Mouse (Mus musculus): ENCODE data around the gene Tmem121b. TPM values are rescaled to one million over a fixed set of nuclear protein-coding genes. Genes with fewer than 3 reads are reported as not detected.

Gene Tmem121b
- polyA plus RNA-seq, 1 experiment from 2014 or later, result not detected

DNA sequence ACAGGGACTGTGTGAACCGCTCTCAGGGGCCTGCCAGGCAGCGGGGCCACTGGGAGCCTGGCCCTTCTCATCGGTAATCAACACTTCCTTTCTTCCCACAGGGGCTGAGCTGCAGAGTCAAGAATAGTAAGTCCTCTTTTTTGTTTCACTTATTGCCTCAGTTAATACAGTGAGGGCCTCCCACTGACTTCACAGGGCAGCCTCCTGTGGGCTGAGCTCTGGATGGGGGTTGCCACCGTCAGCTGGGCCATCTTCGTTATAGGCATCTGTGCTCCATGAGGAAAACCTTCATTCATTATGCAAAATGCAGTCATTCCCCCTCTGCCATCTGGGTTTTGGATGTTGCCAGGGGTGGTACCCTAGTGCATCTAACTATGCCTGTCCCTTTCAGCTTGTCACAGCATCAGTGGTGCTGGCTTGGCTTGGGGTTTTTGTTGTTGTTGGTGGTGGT is 21.6 kb downstream of the Tmem121b start:
- Histone ChIP-seq H3K9me3 (ENCODE audit: low read length) (no peaks in the 10 kb centered on the region), H3K36me3 (replicated peaks; ENCODE audit: insufficient read depth, low read length) (peaks cover 33% of the 10 kb centered on the region), H3K27ac (ENCODE audit: low read depth) (peak overlapping the region; percentile 70), H3K4me3 (ENCODE audit: low read depth, low read length) (0 out of 2 replicates have a peak overlapping the region, but pooled peaks have one; percentile 2), H3K9ac (replicated peaks) (0 out of 2 replicates have a peak overlapping the region, but pooled peaks have one; percentile 47), H3K4me1 (ENCODE audit: insufficient read depth) (peaks cover 59% of the 10 kb centered on the region), H3K4me2 (ENCODE audit: low read depth, low read length) (peak overlapping the region; percentile 24), H3K27me3 (ENCODE audit: insufficient read depth, low read length) (no peaks in the 10 kb centered on the region)
- TF ChIP-seq CTCF (IDR thresholded peaks at IDR 0.05; ENCODE audit: low read depth) (no peak), EP300 (IDR thresholded peaks at IDR 0.05; ENCODE audit: low read depth) (no peak)
- DNase-seq (no peak), ATAC-seq (no peak)
- 31% methylated on average over 5 of the region's 5 CpGs for WGBS (ENCODE audit: insufficient replicate concordance)

DNA sequence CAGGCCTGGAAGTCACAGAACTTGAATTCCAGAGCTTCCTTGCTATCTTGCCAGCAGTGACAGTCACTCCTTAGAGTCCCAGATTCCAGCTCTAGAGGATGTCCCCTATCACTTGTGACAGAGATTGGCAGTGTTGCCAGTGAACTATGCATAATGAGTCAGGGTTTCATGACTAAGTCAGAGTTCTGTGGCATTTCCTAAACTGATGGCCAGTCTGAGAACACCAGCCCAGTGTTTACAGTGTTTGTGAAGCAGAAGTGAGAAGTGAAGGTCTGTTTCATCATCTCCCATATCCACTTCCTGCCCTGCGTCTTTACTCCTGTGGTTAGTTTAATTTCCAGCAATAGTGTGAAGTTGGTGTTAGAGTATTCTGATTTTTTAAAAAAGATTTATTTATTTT is 22.9 kb downstream of the Tmem121b start:
- ATAC-seq, result peak; percentile 30
- WGBS (ENCODE audit: insufficient replicate concordance), result 31% methylated on average over 1 of the region's 1 CpGs
- Histone ChIP-seq H3K9ac (replicated peaks) (no peak overlapping the region), H3K9me3 (ENCODE audit: low read length) (no peaks in the 10 kb centered on the region), H3K27me3 (ENCODE audit: insufficient read depth, low read length) (no peaks in the 10 kb centered on the region), H3K36me3 (replicated peaks; ENCODE audit: insufficient read depth, low read length) (peaks cover 20% of the 10 kb centered on the region), H3K4me2 (ENCODE audit: low read depth, low read length) (peak overlapping the region; percentile 47; the same call in 1 of the 2 replicates), H3K27ac (ENCODE audit: low read depth) (peak overlapping the region; percentile 73), H3K4me3 (ENCODE audit: low read depth, low read length) (no peak overlapping the region), H3K4me1 (ENCODE audit: insufficient read depth) (peaks cover 66% of the 10 kb centered on the region)
- TF ChIP-seq CTCF (IDR thresholded peaks at IDR 0.05; ENCODE audit: low read depth) (no peak), EP300 (IDR thresholded peaks at IDR 0.05; ENCODE audit: low read depth) (no peak)
- no peak for DNase-seq

DNA sequence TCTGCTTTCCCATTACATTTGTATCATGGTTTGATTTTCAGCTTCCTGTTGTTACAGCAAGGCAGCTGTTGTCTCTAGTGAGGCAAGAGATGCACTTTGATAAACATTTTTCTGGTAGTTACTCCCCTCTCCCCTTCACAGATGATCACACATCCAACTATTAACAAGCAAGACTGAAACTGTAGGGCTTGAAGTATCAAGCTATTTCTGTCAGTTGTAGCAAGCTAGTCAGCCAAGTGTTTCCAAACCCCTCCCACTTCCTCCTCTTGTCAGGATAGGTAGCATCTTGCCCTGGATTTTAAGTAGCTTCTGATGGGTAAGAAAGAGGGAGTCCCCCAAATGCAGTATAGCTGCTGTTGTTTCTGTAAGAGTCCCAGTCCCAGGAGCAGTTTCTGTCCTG is 23.8 kb downstream of the Tmem121b start:
- Histone ChIP-seq H3K27me3 (ENCODE audit: insufficient read depth, low read length) (no peaks in the 10 kb centered on the region), H3K36me3 (replicated peaks; ENCODE audit: insufficient read depth, low read length) (peaks cover 11% of the 10 kb centered on the region), H3K9ac (replicated peaks) (0 out of 2 replicates have a peak overlapping the region, but pooled peaks have one; percentile 16), H3K9me3 (ENCODE audit: low read length) (no peaks in the 10 kb centered on the region), H3K27ac (ENCODE audit: low read depth) (peak overlapping the region; percentile 73), H3K4me2 (ENCODE audit: low read depth, low read length) (peak overlapping the region; percentile 47), H3K4me3 (ENCODE audit: low read depth, low read length) (no peak overlapping the region), H3K4me1 (ENCODE audit: insufficient read depth) (peaks cover 73% of the 10 kb centered on the region)
- no peak for TF ChIP-seq EP300 (IDR thresholded peaks at IDR 0.05; ENCODE audit: low read depth)
- no peak for TF ChIP-seq CTCF (IDR thresholded peaks at IDR 0.05; ENCODE audit: low read depth)
- ATAC-seq (no peak), DNase-seq (no peak)

DNA sequence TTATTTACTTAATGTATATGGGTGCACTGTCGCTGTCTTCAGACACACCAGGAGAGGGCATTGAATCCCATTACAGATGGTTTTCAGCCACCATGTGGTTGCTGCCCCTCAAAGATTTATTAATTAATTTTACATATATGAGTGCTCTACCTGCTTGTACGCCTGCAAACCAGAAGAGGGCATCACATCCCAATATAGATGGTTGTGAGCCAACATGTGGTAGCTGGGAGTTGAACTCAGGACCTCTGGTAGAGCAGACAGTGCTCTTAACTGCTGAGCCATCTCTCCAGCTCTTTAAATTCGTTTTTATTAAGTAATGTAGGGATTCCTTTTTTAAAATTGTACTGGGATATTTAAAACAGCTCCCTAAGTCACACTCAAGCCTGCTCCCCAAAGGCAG is 24.3 kb downstream of the Tmem121b start:
- whole genome bisulfite sequencing (ENCODE audit: insufficient replicate concordance), result 65% methylated on average over 3 of the region's 3 CpGs
- Histone ChIP-seq H3K4me1 (ENCODE audit: insufficient read depth) (peaks cover 75% of the 10 kb centered on the region), H3K9me3 (ENCODE audit: low read length) (no peaks in the 10 kb centered on the region), H3K9ac (replicated peaks) (no peak overlapping the region), H3K27ac (ENCODE audit: low read depth) (peak overlapping the region; percentile 73), H3K4me2 (ENCODE audit: low read depth, low read length) (no peak overlapping the region; the same call in 1 of the 2 replicates), H3K36me3 (replicated peaks; ENCODE audit: insufficient read depth, low read length) (peaks cover 6% of the 10 kb centered on the region), H3K4me3 (ENCODE audit: low read depth, low read length) (no peak overlapping the region), H3K27me3 (ENCODE audit: insufficient read depth, low read length) (no peaks in the 10 kb centered on the region)
- TF ChIP-seq CTCF (IDR thresholded peaks at IDR 0.05; ENCODE audit: low read depth), result peak; percentile 50
- no peak for TF ChIP-seq EP300 (IDR thresholded peaks at IDR 0.05; ENCODE audit: low read depth)
- no peak for DNase-seq
- no peak for ATAC-seq

DNA sequence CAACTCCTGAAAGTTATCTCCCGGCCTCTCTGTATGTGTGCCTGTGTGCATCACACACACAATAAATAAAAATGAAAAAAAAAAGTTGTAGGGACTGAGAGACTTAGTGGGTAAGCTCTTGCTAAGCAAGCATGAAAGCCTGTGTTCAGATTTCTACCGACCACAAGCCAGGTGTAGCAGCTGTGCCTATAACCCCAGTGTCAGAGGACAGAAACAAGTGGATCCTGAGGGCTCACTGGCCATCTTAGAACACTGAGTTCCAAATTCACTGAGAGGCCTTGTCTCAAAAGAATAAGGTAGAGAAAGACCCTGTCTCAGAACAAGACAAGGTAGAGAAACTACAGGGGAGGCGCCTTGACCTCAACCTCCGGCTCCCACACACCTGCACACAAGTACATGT is 25.3 kb downstream of the Tmem121b start:
- Histone ChIP-seq H3K9me3 (ENCODE audit: low read length) (no peaks in the 10 kb centered on the region), H3K27ac (ENCODE audit: low read depth) (no peak overlapping the region), H3K9ac (replicated peaks) (no peak overlapping the region), H3K4me2 (ENCODE audit: low read depth, low read length) (no peak overlapping the region), H3K36me3 (replicated peaks; ENCODE audit: insufficient read depth, low read length) (no peaks in the 10 kb centered on the region), H3K4me3 (ENCODE audit: low read depth, low read length) (no peak overlapping the region), H3K27me3 (ENCODE audit: insufficient read depth, low read length) (no peaks in the 10 kb centered on the region), H3K4me1 (ENCODE audit: insufficient read depth) (peaks cover 69% of the 10 kb centered on the region)
- ATAC-seq, result no peak
- DNase-seq, result no peak
- 75% methylated on average over 4 of the region's 4 CpGs for WGBS (ENCODE audit: insufficient replicate concordance)
- no peak for TF ChIP-seq EP300 (IDR thresholded peaks at IDR 0.05; ENCODE audit: low read depth)
- no peak for TF ChIP-seq CTCF (IDR thresholded peaks at IDR 0.05; ENCODE audit: low read depth)

DNA sequence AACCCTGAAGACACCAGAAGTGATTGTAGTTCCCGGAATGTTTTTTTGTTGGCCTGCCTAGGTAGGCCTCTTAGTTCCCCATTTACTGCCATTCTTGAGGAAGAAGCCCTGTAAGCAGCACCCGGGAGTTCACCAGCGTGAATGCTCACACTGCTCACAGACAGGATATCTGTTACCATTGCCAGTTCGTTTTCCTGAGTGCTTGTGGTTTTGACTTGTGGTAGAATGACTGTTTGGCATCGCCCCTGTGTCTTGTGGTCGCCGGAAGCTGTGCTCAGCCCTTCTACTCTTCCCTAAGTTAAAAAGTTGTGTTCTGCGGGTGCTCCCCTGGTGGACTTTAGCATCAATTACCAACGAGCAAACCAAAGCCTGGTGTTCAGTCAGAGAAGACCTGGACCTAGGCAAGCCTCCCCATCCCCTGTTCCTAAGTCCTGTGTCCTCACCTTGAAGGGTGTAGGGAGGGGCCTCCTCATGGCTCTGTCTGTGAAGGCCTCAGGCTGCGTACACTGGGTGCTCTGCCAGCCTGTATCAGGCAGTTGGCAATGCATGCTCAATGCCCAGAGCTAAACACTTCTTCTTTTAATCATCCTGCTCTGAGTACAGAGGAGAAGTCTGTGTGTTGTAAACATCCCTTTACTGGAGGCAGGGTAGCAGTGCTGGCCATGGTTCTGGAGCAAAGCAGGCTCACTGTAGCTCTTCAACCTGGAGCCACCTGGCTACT is 26.8 kb downstream of the Tmem121b start:
- TF ChIP-seq EP300 (IDR thresholded peaks at IDR 0.05; ENCODE audit: low read depth), result peak; percentile 64
- peak; percentile 32 for TF ChIP-seq CTCF (IDR thresholded peaks at IDR 0.05; ENCODE audit: low read depth)
- no peaks in the 10 kb centered on the region for H3K9me3 ChIP-seq (ENCODE audit: low read length)
- H3K4me3 ChIP-seq (ENCODE audit: low read depth, low read length), result peak overlapping the region; percentile 7; the same call in 1 of the 2 replicates
- WGBS (ENCODE audit: insufficient replicate concordance), result 24% methylated on average over 10 of the region's 10 CpGs
- H3K27me3 ChIP-seq (ENCODE audit: insufficient read depth, low read length), result no peaks in the 10 kb centered on the region
- H3K36me3 ChIP-seq (replicated peaks; ENCODE audit: insufficient read depth, low read length), result no peaks in the 10 kb centered on the region
- H3K4me1 ChIP-seq (ENCODE audit: insufficient read depth), result peaks cover 61% of the 10 kb centered on the region
- DNase-seq, result peak; percentile 53
- peak overlapping the region; percentile 86 for H3K27ac ChIP-seq (ENCODE audit: low read depth)
- peak; percentile 16; the same call in 1 of the 2 replicates for ATAC-seq
- no peak overlapping the region; the same call in 1 of the 2 replicates for H3K9ac ChIP-seq (replicated peaks)
- H3K4me2 ChIP-seq (ENCODE audit: low read depth, low read length), result peak overlapping the region; percentile 54
